In the genomic region with DNA sequence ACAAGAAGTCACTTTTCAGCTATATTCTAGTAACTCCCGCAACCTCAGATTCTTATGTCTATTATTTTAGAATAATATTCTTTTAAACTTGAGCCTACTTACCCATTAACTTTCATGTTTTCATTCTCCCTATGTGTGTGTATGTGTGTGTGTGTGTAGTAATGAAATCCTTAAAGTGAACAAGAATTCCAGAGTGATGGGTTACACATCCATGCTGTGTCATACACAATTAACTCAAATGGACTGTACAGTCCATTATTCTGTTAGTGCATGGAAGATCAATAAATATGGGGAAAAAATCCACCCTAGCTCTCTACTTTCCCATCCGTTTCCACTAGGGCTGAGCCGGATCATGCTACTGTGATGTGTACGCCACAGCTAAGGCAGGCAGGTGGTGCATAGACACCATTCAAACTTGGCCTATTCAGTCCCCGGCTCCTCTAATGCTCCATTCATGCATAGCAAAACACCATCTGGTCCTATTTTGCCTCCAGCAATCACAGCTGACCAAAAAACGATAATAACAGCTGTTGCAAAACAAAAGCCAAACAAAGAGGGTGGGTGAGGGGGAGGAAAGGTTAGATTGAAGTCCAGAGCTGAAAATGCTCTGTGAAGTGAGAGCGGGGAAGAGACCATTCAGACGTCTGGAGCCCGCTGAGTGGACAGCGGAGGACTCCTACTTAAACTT, we compare ENCODE assay signal across 9 mouse cellular contexts.
DNase-seq lines count a peak whose midpoint lies in the region; ATAC-seq and TF ChIP-seq lines count a peak whose summit lies in the region.
"Had no signal": no experiment of that assay in that cellular context is flagged by ENCODE, and none has a peak within 500 bp of the region (broad histone marks: within the 10 kb centered on the region; RNA-seq: fewer than 3 reads in every experiment).

No protein-coding gene starts in this region.

- H3K27ac ChIP-seq in gastrocnemius, adult 2 months: no peak overlapping the region
- H3K27ac ChIP-seq in hindbrain, embryonic 13.5 days: peak overlapping the region; percentile 77
- H3K27ac ChIP-seq in midbrain, embryonic 10.5 days (replicated peaks): peak overlapping the region; percentile 74
- H3K27ac ChIP-seq: macrophage had no signal

- 0 out of 2 replicates have a peak overlapping the region, but pooled peaks have one; percentile 10 for H3K9ac ChIP-seq in hindbrain, embryonic 13.5 days

- DNase-seq in gastrocnemius, postnatal 14 days: peak; percentile 8
- no peak for DNase-seq in gastrocnemius, adult 2 months
- peak; percentile 43 to 46 for DNase-seq in cerebellum, postnatal 36 days
- peak; percentile 73 for DNase-seq in midbrain, embryonic 10.5 days (ENCODE audit: low spot score)
- DNase-seq in urinary bladder, postnatal 10 days (ENCODE audit: low spot score): no peak
- DNase-seq in thymus, postnatal 36 days: no peak

- H3K4me2 ChIP-seq in hindbrain, embryonic 13.5 days: no peak overlapping the region

- no peak; the same call in 1 of the 2 replicates for TF ChIP-seq CTCF in gastrocnemius, adult 2 months (IDR thresholded peaks at IDR 0.05)

- H3K4me3 ChIP-seq in gastrocnemius, adult 2 months: no peak overlapping the region
- no peak overlapping the region for H3K4me3 ChIP-seq in hindbrain, embryonic 13.5 days
- H3K4me3 ChIP-seq in midbrain, embryonic 10.5 days: no peak overlapping the region

- H3K9me3 ChIP-seq in hindbrain, embryonic 13.5 days: no peaks in the 10 kb centered on the region
- H3K9me3 ChIP-seq in midbrain, embryonic 10.5 days (replicated peaks): no peaks in the 10 kb centered on the region

- H3K27me3 ChIP-seq in hindbrain, embryonic 13.5 days: no peaks in the 10 kb centered on the region
- no peaks in the 10 kb centered on the region; the same call in 1 of the 2 replicates for H3K27me3 ChIP-seq in midbrain, embryonic 10.5 days (ENCODE audit: low read depth, poor library complexity, severe bottlenecking)

- peaks cover 15% of the 10 kb centered on the region for H3K36me3 ChIP-seq in hindbrain, embryonic 13.5 days
- H3K36me3 ChIP-seq in midbrain, embryonic 10.5 days: peaks cover 25% of the 10 kb centered on the region

- intact Hi-C loops in gastrocnemius, postnatal 14 days (cut with DNase I; ENCODE audit: low total_unique reads): no loop called here
- intact Hi-C loops in gastrocnemius, adult 2 months (cut with DNase I): no loop called here

- ATAC-seq in hindbrain, embryonic 13.5 days (ENCODE audit: low FRiP score): peak; percentile 86
- ATAC-seq in erythroblast, adult 5-6 weeks (replicated peaks; ENCODE audit: low FRiP score, poor library complexity, severe bottlenecking): no peak

- peaks cover 44% of the 10 kb centered on the region for H3K4me1 ChIP-seq in hindbrain, embryonic 13.5 days (replicated peaks)
- H3K4me1 ChIP-seq in midbrain, embryonic 10.5 days: peaks cover 54% of the 10 kb centered on the region

- WGBS in hindbrain, embryonic 13.5 days: 18% methylated on average over 10 of the region's 10 CpGs
- 32% methylated on average over 10 of the region's 10 CpGs for WGBS in midbrain, embryonic 10.5 days

Comparison
In these comparisons a context has a peak if more than half of its experiments do, and no peak if none do; other contexts are left out.
1. DNase-seq: peak in gastrocnemius, postnatal 14 days (single experiment), cerebellum, postnatal 36 days (2 of 2) and midbrain, embryonic 10.5 days (single experiment); none in gastrocnemius, adult 2 months (single experiment), urinary bladder, postnatal 10 days (single experiment) and thymus, postnatal 36 days (0 of 2).